Mouse (Mus musculus) adrenal gland, postnatal 4 days (tissue): ENCODE data around the gene Fcrlb. TPM values are rescaled to one million over a fixed set of nuclear protein-coding genes. Genes with fewer than 3 reads are reported as not detected.

Experiments
- DNase-seq, 2 experiments: peaks; one replicate each; pipeline ENCODE4 v3.0.0; 2021 to 2022; ENCODE audit warnings: low spot score in 2 of 2, mixed read lengths in 2 of 2
- total RNA-seq, 2 experiments: library from RNA; stranded (reverse); gene quantifications; 2 replicates each; pipeline ENCODE4 v1.2.3; 2021

The Fcrlb gene
- total RNA-seq, 2 experiments from 2014 or later: not detected

GRCm38 (mm10) chr1:170871402-170871801 is 41.3 kb downstream of the Fcrlb start:
- DNase-seq: no peak

- no peak for DNase-seq
Measured at GRCm38 (mm10) chr1:170868905-170869283, 43.8 kb downstream of the Fcrlb start.

GRCm38 (mm10) chr1:170868107-170868904 is 44.4 kb downstream of the Fcrlb start:
- DNase-seq: peak in 1 of 2 experiments; percentile 34

GRCm38 (mm10) chr1:170867691-170868105 is 45.0 kb downstream of the Fcrlb start, which contains the start of gene Atf6:
Gene Atf6, minus strand, starts transcription at chr1:170867771.
- DNase-seq: peak; percentile 96 to 99

GRCm38 (mm10) chr1:170866992-170867690 is 45.6 kb downstream of the Fcrlb start:
- no peak for DNase-seq

GRCm38 (mm10) chr1:170865406-170865805 is 47.3 kb downstream of the Fcrlb start:
- no peak for DNase-seq

- DNase-seq: no peak
Measured at GRCm38 (mm10) chr1:170864754-170865153, 48.0 kb downstream of the Fcrlb start.

- DNase-seq: no peak
Measured at GRCm38 (mm10) chr1:170864234-170864633, 48.5 kb downstream of the Fcrlb start.

GRCm38 (mm10) chr1:170863033-170863432 is 49.7 kb downstream of the Fcrlb start:
- no peak for DNase-seq

GRCm38 (mm10) chr1:170862435-170862717 is 50.4 kb downstream of the Fcrlb start:
- no peak for DNase-seq

GRCm38 (mm10) chr1:170861671-170862434 is 50.9 kb downstream of the Fcrlb start:
- DNase-seq: no peak

- DNase-seq: no peak
Measured at GRCm38 (mm10) chr1:170858872-170859271, 53.9 kb downstream of the Fcrlb start.

- no peak for DNase-seq
Measured at GRCm38 (mm10) chr1:170857369-170857768, 55.4 kb downstream of the Fcrlb start.

Other genes starting within 250 kb of the Fcrlb start
- gene Atf6, start 45.2 kb downstream of the Fcrlb start, total RNA-seq: 10 to 100 TPM; 28.1 to 30.4 TPM
- gene Gm26620, start 27.9 kb downstream of the Fcrlb start, total RNA-seq: 1 to 10 TPM; 1.1 to 1.7 TPM
- gene Dusp12, start 27.4 kb downstream of the Fcrlb start, total RNA-seq: 10 to 100 TPM; 24.1 to 26.4 TPM
- gene Fcrla, start 14.6 kb upstream of the Fcrlb start, total RNA-seq: 1 to 10 TPM in 1 of 2 experiments, under 1 TPM in 1; 0.64 to 1.0 TPM
- 10 to 100 TPM in 1 of 2 experiments, 1 to 10 TPM in 1; 7.0 to 11.3 TPM for gene Fcgr2b, start 63.6 kb upstream of the Fcrlb start, total RNA-seq
- 1 to 10 TPM; 1.8 to 2.1 TPM for gene Fcgr4, start 106.0 kb upstream of the Fcrlb start, total RNA-seq
- 10 to 100 TPM; 13.8 to 15.7 TPM for gene Fcgr3, start 152.0 kb upstream of the Fcrlb start, total RNA-seq
- 1 to 10 TPM; 2.1 to 2.7 TPM for gene Cfap126, start 201.0 kb upstream of the Fcrlb start, total RNA-seq
- 100 to 1,000 TPM; 359 to 386 TPM for gene Sdhc, start 237.7 kb upstream of the Fcrlb start, total RNA-seq
- 10 to 100 TPM; 23.9 to 53.3 TPM for gene Mpz, start 237.8 kb upstream of the Fcrlb start, total RNA-seq